Mouse (Mus musculus): ENCODE measurements around the gene Gm28048.

DNA sequence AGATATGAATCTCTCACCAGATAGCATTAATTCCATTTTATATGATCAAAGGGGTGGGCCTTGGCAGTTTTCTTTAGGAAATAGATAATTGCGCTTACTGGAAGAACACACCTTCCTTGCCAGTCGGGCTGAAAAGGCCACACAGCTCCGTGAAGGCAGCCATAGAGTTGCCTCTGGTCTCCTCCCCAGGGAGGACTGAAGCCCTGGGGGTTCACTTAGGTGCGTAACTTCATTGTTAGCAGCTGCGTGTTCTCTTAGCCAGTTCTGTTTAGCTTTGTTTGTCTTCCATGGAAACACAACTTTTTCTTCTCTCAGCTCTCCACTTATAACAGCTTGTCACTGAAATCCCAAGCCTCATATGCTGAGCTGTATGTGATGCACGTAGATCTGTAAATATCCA lies 89.4 kb downstream of the Gm28048 start:
- TF ChIP-seq GATA1 (IDR thresholded peaks at IDR 0.05; ENCODE audit: borderline replicate concordance, low read length): no peak
- TF ChIP-seq FLI1 (IDR thresholded peaks at IDR 0.05; ENCODE audit: low read length): no peak
